Mouse (Mus musculus) brain, embryonic 14.5 days (tissue): ENCODE measurements around the gene Vwa3b. TPM values are rescaled to one million over a fixed set of nuclear protein-coding genes. Genes with fewer than 3 reads are reported as not detected.

Experiments
- DNase-seq: peaks from one replicate; pipeline ENCODE4 v3.0.0-alpha.2; 2011; ENCODE audit warnings: low read depth
- CTCF ChIP-seq: fragments of 200-500 bp; IDR thresholded peaks from 2 replicates; pipeline ENCODE4 v1.5.1; 2012; ENCODE audit warnings: inconsistent platforms, mild to moderate bottlenecking, moderate library complexity, borderline replicate concordance; ENCODE audit not compliant: insufficient read depth, insufficient read length; ENCODE audit errors: extremely low read depth
- POLR2A ChIP-seq: fragments of 200-500 bp; IDR thresholded peaks from 2 replicates; pipeline ENCODE4 v1.6.1; 2012; ENCODE audit warnings: mild to moderate bottlenecking, inconsistent platforms, borderline replicate concordance; ENCODE audit not compliant: poor library complexity, insufficient read depth, insufficient read length, severe bottlenecking; ENCODE audit errors: extremely low read depth
- polyA plus RNA-seq: library from polyadenylated mRNA; depleted of rRNA; stranded (reverse); fragments of >200 nt; gene quantifications from 2 replicates; pipeline ENCODE4 v1.2.3, GENCODE M21; 2012; rRNA removed

Gene Vwa3b
- polyA plus RNA-seq, 1 experiment, result 1.0 TPM

DNA sequence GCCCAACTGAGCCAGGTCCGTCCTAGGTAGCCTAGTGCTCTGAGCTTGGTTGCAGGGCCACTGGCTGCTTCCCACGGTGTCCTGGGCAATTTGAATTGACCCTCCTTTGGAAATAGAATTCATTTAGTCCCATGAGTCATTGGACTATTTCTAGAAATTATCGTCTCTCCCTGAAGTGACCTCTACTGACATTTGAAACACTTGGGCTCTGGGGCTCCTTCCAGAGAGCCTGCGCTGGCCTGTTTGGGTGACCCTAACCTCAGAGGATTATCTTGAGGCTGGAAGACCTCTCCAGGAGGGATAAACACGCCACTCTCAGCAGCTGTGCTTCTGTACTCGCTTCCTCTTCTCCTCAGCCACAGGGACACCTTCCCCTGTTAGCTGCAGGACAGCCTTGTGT is 204.0 kb downstream of the Vwa3b start:
- no peak for TF ChIP-seq POLR2A
- no peak for TF ChIP-seq CTCF
- no peak for DNase-seq

DNA sequence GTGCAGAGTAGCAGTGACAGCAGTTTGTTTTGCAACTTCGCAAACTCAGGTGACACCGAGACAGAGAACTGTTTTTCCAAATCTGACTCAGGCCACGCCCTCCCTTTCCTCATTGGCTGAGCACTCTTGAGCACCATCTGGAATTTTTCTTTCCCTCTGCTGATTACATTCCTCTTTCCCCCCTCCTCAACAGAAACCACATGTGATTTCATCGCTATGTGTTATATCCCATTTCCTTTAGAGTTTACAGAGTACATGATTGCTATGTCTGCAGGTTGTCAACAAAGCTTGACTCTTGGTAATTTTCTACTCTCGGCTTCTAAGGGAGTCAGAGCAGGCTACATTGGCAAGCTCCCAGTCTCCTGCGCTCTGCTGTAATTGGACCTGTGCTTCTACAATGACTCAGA is 204.9 kb downstream of the Vwa3b start:
- TF ChIP-seq POLR2A, result no peak
- no peak for TF ChIP-seq CTCF
- no peak for DNase-seq

Other genes starting within 250 kb of the Vwa3b start
- 28.5 and 48.1 TPM in 2 replicates for gene Tmem131, start 82.9 kb upstream of the Vwa3b start, polyA plus RNA-seq
- gene Cnga3, start 187.8 kb downstream of the Vwa3b start, polyA plus RNA-seq, result 0.09 and 0.15 TPM in 2 replicates